Mouse (Mus musculus) T-helper 17 cell (primary cell): ENCODE measurements at regions not wholly inside any gene's neighbourhood (a gene's known extent, or its start where the extent isn't known, plus 50 kb on each side); places are given as distances from the start of the nearest gene placed in this dataset.

Experiments
- in situ Hi-C, 2 experiments: fragments of 300-600 bp; cut with MboI, MseI; formaldehyde crosslinking; loops; 1 replicate in 1 of 2; 2 replicates in 1 of 2; pipeline ENCODE4 v1.15.1; 2025; ENCODE audit warnings: high pct_unique_total_duplicates in 2 of 2

- in situ Hi-C loops: no loop called here
Measured at GRCm38 (mm10) chr17:80798281-80798980, 70.1 kb upstream of the Map4k3 start.

DNA sequence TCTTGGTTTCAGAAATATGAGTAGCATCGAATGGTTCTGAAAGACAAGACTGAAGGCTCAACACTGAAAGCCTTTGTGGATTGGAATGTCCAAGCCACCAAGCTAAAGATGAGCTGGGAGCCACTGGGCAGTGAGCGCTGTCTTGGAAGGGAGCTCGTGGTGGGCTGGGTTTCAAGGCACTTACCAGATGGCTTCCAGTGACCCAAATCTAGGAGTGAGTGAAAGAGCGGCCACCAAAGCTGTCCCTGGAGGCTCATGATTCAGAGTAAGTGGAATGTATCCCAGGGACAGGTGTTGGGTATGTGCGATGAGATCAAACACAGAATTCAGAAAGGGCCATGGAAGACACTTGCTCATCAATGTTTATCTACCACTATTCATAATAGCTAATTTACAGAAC lies 68.5 kb upstream of the Map4k3 start:
- in situ Hi-C loops: no loop called here

DNA sequence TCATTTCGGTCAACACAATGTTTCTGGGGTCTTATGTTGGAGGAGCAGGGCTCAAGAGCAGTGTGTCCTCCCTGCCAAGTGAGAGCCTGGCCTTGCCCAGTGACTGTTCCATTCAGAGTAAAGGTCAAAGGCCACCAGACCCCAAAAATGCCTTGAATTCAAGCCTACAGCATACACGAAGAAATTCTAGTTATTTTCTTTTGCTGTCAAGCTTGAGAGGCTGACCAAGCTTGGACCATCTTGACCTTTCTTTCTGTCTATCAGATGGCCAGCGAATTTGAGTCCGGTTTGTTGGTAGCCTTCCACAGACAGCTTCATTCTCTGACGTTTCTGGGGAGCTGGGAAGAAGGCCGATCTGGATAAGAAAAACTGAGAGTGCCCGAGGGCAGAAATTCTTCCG lies 68.1 kb upstream of the Map4k3 start:
- in situ Hi-C loops: no loop called here

- in situ Hi-C loops: no loop called here
Measured at GRCm38 (mm10) chr17:80795453-80796105, 67.3 kb upstream of the Map4k3 start.

- in situ Hi-C loops: no loop called here
Measured at GRCm38 (mm10) chr17:80792605-80793004, 64.3 kb upstream of the Map4k3 start.

GRCm38 (mm10) chr17:80789706-80790105 lies 61.4 kb upstream of the Map4k3 start:
- in situ Hi-C loops: no loop called here

DNA sequence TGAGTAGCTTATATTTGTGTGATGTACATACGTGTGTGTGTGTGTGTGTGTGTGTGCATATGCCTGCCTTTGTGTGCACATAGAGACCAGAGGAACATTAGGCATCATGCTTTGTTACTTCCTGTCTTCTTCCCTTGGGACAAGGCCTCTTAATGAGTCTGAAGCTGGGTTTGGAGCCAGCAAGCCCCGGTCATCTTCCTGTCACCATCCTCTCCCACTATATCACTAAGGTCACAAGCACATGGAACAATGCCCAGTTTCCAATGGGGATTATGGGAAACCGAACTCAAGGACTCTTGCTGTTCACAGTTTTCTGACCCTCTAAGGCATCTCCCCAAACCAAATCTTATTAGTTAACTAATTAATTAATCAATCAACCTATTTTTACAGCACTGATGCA lies 60.7 kb upstream of the Map4k3 start:
- in situ Hi-C loops: no loop called here

- in situ Hi-C loops: no loop called here
Measured at GRCm38 (mm10) chr17:80786858-80787257, 58.6 kb upstream of the Map4k3 start.

- in situ Hi-C loops: no loop called here
Measured at GRCm38 (mm10) chr17:80786061-80786851, 58.0 kb upstream of the Map4k3 start.

DNA sequence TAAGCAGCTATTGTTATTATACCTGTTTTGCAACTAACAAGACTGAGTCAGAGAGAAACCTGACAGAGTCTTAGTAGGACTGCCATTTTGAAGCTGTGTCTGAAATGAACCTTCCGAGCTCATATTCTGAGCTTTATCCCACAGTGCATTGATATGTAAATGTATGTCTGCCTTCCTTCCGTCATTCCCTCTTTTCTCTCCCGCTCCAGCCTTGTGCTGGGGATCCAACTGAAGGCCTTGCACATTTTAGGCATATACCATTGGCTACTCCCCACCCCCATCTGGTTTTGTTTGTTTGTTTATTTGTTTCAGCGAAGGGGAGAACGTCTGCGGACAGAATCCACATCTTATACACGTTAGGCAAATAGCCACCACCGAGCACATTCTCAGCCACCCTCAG lies 57.2 kb upstream of the Map4k3 start:
- in situ Hi-C loops: no loop called here

DNA sequence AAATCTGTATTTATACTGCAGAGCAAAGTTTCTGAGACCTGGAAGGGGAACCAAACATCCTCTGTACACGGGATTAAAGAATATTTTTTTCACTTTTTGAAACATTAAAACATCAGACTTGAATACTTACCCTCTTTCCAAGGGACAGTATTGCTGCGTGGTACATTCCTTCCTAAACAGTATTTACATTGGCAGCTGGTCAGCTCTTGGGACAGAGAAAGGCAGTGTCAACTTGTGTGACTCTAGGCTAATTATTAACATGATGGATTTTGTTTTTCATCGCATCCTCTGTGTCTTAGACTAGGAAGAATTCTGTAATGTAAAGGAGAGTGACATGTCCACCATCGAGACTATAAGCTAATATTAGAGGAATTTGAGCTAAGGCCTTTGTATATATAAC lies 56.8 kb upstream of the Map4k3 start:
- in situ Hi-C loops: no loop called here

DNA sequence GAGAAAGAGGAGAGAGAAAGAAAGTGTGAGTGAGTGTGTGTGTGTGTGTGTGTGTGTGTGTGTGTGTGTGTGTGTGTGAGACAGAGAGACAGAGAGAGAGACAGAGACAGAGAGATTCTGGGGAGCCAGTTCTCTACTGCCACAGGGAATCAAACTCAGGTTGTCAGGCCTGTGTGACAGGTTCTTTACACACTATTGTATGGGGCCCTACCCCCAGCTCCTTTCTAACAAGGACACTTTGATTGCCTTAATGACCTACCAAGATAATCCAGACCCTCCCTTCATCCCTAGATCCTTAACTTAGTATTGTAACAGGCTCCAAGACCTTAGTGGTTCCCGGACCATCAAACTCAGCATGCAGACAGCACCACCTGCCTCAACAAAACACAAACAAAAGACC lies 53.9 kb upstream of the Map4k3 start:
- in situ Hi-C loops: no loop called here

DNA sequence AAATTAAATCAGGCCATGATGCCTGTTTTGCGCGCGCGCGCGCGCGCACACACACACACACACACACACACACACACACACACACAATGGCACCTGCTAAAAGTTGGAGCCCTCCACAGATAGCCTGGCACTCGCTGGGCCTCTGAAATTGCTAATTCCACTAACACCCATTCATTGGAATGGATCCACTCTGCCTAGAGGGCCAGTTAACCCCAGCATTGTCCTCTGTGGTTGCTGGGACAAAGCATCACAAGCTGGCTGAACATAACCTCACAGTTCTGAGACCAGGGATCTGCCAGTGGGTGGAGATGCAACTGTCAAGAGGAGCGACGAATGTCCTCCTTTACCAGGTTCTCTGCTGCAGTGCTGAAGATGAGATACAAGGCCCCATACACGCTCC lies 53.3 kb upstream of the Map4k3 start:
- in situ Hi-C loops: no loop called here

DNA sequence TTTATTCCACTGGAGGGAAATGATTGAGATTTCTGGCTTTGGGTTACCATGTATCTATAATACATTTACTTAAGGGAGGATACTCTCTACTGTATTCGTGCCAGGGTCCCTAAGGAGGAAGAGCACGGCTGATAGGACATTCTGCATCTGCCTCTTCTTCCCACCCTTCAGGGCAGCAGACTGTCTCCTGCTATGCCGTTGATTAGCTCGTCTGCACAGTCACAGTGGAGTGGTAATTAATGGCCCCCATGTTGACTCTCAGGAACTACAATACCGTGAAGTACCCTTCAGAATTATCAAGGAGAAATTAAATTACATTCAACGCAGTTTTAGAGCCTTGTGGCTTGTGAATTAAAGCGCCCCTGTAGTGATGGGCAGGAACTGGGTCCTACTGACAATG lies 52.0 kb upstream of the Map4k3 start:
- in situ Hi-C loops: no loop called here

DNA sequence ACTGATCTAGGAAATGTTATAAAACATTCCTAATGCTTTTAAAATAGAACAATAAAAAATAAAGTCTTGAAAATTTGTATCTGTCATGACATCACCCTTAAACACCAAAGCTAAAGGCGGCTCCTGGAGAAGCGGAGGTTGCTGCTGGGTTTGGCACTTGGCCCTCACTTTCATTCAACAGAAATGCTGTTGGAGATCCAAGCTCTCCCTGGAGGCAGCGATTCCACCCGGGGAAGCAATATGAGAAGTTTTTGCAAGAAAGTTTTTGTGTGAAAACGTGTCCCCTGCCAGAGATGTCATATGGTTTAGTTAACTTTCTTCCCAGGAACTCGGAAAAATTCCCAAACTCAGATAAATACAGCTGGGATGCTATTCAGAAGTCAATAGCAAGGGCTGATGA lies 51.5 kb upstream of the Map4k3 start:
- in situ Hi-C loops: loop anchor here in 1 of 2 experiments (10.0 kb wide), 1 partner anchor 805 kb away; no protein-coding TSS in a partner anchor
